Mouse (Mus musculus): ENCODE measurements around the gene Olfr239. TPM values are rescaled to one million over a fixed set of nuclear protein-coding genes. Genes with fewer than 3 reads are reported as not detected.
"Not testable (repeated sequence)": the region's sequence is repeated elsewhere in the genome, so short reads cannot be mapped to it uniquely, and the experiment has no call there.

Olfr239 gene
- 0.09 TPM in 1 of 2 replicates, not detected in the other for polyA plus RNA-seq (2014; fragmentation: Nextera tagmentation; extraction: Ambion mirVana)

DNA sequence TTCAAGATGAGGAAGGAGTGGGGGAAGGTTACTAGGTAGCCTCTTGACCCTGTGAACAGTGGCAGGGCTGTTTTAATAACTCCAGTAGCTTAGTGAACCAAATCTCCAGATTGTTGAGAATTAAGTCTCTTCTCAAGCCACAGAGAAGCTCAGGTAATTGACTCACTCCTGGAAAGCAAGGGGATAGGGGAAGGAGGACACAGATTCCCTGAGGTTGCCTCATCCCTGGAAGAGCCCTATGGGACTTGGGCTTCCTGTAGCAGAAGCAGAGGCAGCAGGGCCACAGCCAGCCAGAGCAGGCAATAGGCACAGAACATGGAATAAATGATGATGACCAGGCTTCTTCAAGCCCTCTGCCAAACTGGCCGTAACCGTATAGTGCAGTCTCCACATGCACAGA, at the start of gene Olfr239:
Gene Olfr239, plus strand, starts transcription at position 301 of the 400 bp plus-strand sequence.
- WGBS, result no CpG with 5 or more reads among the region's 2 CpGs
- H3K9ac ChIP-seq (ENCODE audit: low read depth, low read length); H3K4me1 ChIP-seq (ENCODE audit: control insufficient read depth, insufficient read depth, low read length); H3K4me2 ChIP-seq (ENCODE audit: low read depth, low read length); H3K27ac ChIP-seq (replicated peaks; ENCODE audit: low read depth, low read length); H3K9me3 ChIP-seq (ENCODE audit: control insufficient read depth, low read length); H3K27me3 ChIP-seq (replicated peaks; ENCODE audit: control insufficient read depth, insufficient read depth, low read length); DNase-seq (ENCODE audit: low spot score); H3K36me3 ChIP-seq (ENCODE audit: control insufficient read depth, insufficient read depth, low read length); ATAC-seq (ENCODE audit: low read depth); H3K4me3 ChIP-seq (ENCODE audit: low read depth, low read length): not testable (repeated sequence)

GRCm38 (mm10) chr17:33168147-33168546, 23.0 kb upstream of the Olfr239 start, which contains the start of gene Olfr55:
Olfr55 (plus strand) TSS chr17:33168447.
- not testable (repeated sequence) for ATAC-seq (ENCODE audit: low read depth); H3K9ac ChIP-seq (ENCODE audit: low read depth, low read length); H3K36me3 ChIP-seq (ENCODE audit: control insufficient read depth, insufficient read depth, low read length); H3K4me3 ChIP-seq (ENCODE audit: low read depth, low read length); DNase-seq (ENCODE audit: low spot score); H3K27ac ChIP-seq (replicated peaks; ENCODE audit: low read depth, low read length); H3K27me3 ChIP-seq (replicated peaks; ENCODE audit: control insufficient read depth, insufficient read depth, low read length); H3K9me3 ChIP-seq (ENCODE audit: control insufficient read depth, low read length); H3K4me2 ChIP-seq (ENCODE audit: low read depth, low read length); H3K4me1 ChIP-seq (ENCODE audit: control insufficient read depth, insufficient read depth, low read length)
- 78% methylated on average over 1 of the region's 1 CpGs for WGBS

DNA sequence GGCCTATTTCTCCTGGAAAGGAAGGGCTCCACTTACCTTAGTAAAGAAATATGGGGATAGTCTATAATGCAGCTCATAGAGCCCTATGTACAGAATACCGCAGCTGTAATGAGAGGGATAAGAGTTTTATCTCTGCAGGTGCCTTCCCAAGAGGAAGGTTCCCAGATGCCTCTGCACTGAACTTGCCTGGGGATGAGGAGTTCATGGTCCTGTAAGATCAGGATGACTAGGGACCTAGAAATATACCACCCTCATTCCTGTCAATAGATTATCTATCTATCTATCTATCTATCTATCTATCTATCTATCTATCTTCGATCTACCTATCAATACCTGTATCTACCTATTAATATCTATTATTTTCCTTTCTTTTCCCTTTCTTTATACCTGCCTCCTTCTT, 30.5 kb downstream of the Olfr239 start, which contains the start of gene Olfr1564:
Gene Olfr1564, minus strand, starts transcription at position 101 of the 400 bp plus-strand sequence.
- peaks cover 9% of the 10 kb centered on the region; the same call in 1 of the 2 replicates for H3K9me3 ChIP-seq (ENCODE audit: control insufficient read depth, low read length)
- no peak within 1 kb of the TSS for H3K27ac ChIP-seq (replicated peaks; ENCODE audit: low read depth, low read length)
- H3K9ac ChIP-seq (ENCODE audit: low read depth, low read length), result no peak within 1 kb of the TSS
- no peak within 1 kb of the TSS for H3K4me3 ChIP-seq (ENCODE audit: low read depth, low read length)
- DNase-seq (ENCODE audit: low spot score) (no peak), ATAC-seq (ENCODE audit: low read depth) (no peak)
- no peak within 1 kb of the TSS for H3K4me2 ChIP-seq (ENCODE audit: low read depth, low read length)
- no peaks in the 10 kb centered on the region for H3K4me1 ChIP-seq (ENCODE audit: control insufficient read depth, insufficient read depth, low read length)
- H3K36me3 ChIP-seq (ENCODE audit: control insufficient read depth, insufficient read depth, low read length), result no peaks in the 10 kb centered on the region
- H3K27me3 ChIP-seq (replicated peaks; ENCODE audit: control insufficient read depth, insufficient read depth, low read length), result no peaks in the 10 kb centered on the region
- WGBS, result 75% methylated on average over 2 of the region's 2 CpGs

GRCm38 (mm10) chr17:33236646-33237045, 45.5 kb downstream of the Olfr239 start:
- H3K4me1 ChIP-seq (ENCODE audit: control insufficient read depth, insufficient read depth, low read length); DNase-seq (ENCODE audit: low spot score); H3K9ac ChIP-seq (ENCODE audit: low read depth, low read length); H3K27me3 ChIP-seq (replicated peaks; ENCODE audit: control insufficient read depth, insufficient read depth, low read length); H3K4me3 ChIP-seq (ENCODE audit: low read depth, low read length); H3K27ac ChIP-seq (replicated peaks; ENCODE audit: low read depth, low read length); H3K4me2 ChIP-seq (ENCODE audit: low read depth, low read length); ATAC-seq (ENCODE audit: low read depth): not testable (repeated sequence)
- 91% methylated on average over 1 of the region's 1 CpGs for WGBS
- peaks cover 21% of the 10 kb centered on the region for H3K9me3 ChIP-seq (ENCODE audit: control insufficient read depth, low read length)
- peaks cover 14% of the 10 kb centered on the region for H3K36me3 ChIP-seq (ENCODE audit: control insufficient read depth, insufficient read depth, low read length)

Other genes with a start within 250 kb of the Olfr239 start
- 11.6 and 12.8 TPM in 2 replicates for gene Cyp4f13, start 243.9 kb upstream of the Olfr239 start, polyA plus RNA-seq (2014; fragmentation: Nextera tagmentation; extraction: Ambion mirVana)
- gene Zfp472, start 225.5 kb upstream of the Olfr239 start, polyA plus RNA-seq (2014; fragmentation: Nextera tagmentation; extraction: Ambion mirVana), result 9.0 and 11.3 TPM in 2 replicates
- gene Zfp952, start 198.2 kb upstream of the Olfr239 start, polyA plus RNA-seq (2014; fragmentation: Nextera tagmentation; extraction: Ambion mirVana), result 9.4 and 10.7 TPM in 2 replicates
- 8.6 and 12.8 TPM in 2 replicates for gene Zfp763, start 157.9 kb upstream of the Olfr239 start, polyA plus RNA-seq (2014; fragmentation: Nextera tagmentation; extraction: Ambion mirVana)
- gene 4921501E09Rik, start 123.2 kb upstream of the Olfr239 start, polyA plus RNA-seq (2014; fragmentation: Nextera tagmentation; extraction: Ambion mirVana), result not detected in 2 replicates
- 7.8 and 9.0 TPM in 2 replicates for gene Zfp563, start 102.0 kb upstream of the Olfr239 start, polyA plus RNA-seq (2014; fragmentation: Nextera tagmentation; extraction: Ambion mirVana)
- gene Morc2b, start 51.6 kb upstream of the Olfr239 start, polyA plus RNA-seq (2014; fragmentation: Nextera tagmentation; extraction: Ambion mirVana), result 0.06 TPM in 1 of 2 replicates, not detected in the other
- gene Olfr55, start 22.9 kb upstream of the Olfr239 start, polyA plus RNA-seq (2014; fragmentation: Nextera tagmentation; extraction: Ambion mirVana), result not detected in 2 replicates
- gene Olfr1564, start 30.4 kb downstream of the Olfr239 start, polyA plus RNA-seq (2014; fragmentation: Nextera tagmentation; extraction: Ambion mirVana), result not detected in 2 replicates
- 15.9 and 18.4 TPM in 2 replicates for gene Zfp955a, start 63.8 kb downstream of the Olfr239 start, polyA plus RNA-seq (2014; fragmentation: Nextera tagmentation; extraction: Ambion mirVana)
- gene Olfr63, start 73.4 kb downstream of the Olfr239 start, polyA plus RNA-seq (2014; fragmentation: Nextera tagmentation; extraction: Ambion mirVana), result 0.03 TPM in 1 of 2 replicates, not detected in the other
- 9.9 and 11.5 TPM in 2 replicates for gene Zfp955b, start 98.2 kb downstream of the Olfr239 start, polyA plus RNA-seq (2014; fragmentation: Nextera tagmentation; extraction: Ambion mirVana)
- 13.1 and 14.5 TPM in 2 replicates for gene Zfp81, start 167.6 kb downstream of the Olfr239 start, polyA plus RNA-seq (2014; fragmentation: Nextera tagmentation; extraction: Ambion mirVana)
- 15.1 and 17.1 TPM in 2 replicates for gene Zfp101, start 203.3 kb downstream of the Olfr239 start, polyA plus RNA-seq (2014; fragmentation: Nextera tagmentation; extraction: Ambion mirVana)
- gene Actl9, start 241.6 kb downstream of the Olfr239 start, polyA plus RNA-seq (2014; fragmentation: Nextera tagmentation; extraction: Ambion mirVana), result not detected in 2 replicates